Mouse (Mus musculus): ENCODE data around the gene Gpc6. TPM values are rescaled to one million over a fixed set of nuclear protein-coding genes. Genes with fewer than 3 reads are reported as not detected.
"Not testable (repeated sequence)": the region's sequence is repeated elsewhere in the genome, so short reads cannot be mapped to it uniquely, and the experiment has no call there.

Gpc6 gene
- polyA plus RNA-seq, 1 experiment from 2014 or later = 49.0 TPM

- no peak overlapping the region for H3K27ac ChIP-seq
- no peak overlapping the region for H3K4me2 ChIP-seq
- no peaks in the 10 kb centered on the region for H3K27me3 ChIP-seq
- H3K36me3 ChIP-seq = no peaks in the 10 kb centered on the region
- H3K4me1 ChIP-seq (replicated peaks) = no peaks in the 10 kb centered on the region
- H3K4me3 ChIP-seq (replicated peaks) = no peak overlapping the region
- no peaks in the 10 kb centered on the region for H3K9me3 ChIP-seq
- H3K9ac ChIP-seq (replicated peaks) = no peak overlapping the region
- 27% methylated on average over 6 of the region's 6 CpGs for WGBS
- ATAC-seq (ENCODE audit: insufficient number of reproducible peaks, insufficient read depth, low FRiP score, low TSS enrichment, low read depth) = no peak
These were observed 494.6 kb downstream of the Gpc6 start for GRCm38 (mm10) chr14:117419561-117420218.

- H3K4me3 ChIP-seq (replicated peaks) = no peak overlapping the region
- no peak overlapping the region for H3K9ac ChIP-seq (replicated peaks)
- no peaks in the 10 kb centered on the region for H3K9me3 ChIP-seq
- no peaks in the 10 kb centered on the region for H3K27me3 ChIP-seq
- H3K27ac ChIP-seq = no peak overlapping the region
- no peaks in the 10 kb centered on the region for H3K4me1 ChIP-seq (replicated peaks)
- H3K36me3 ChIP-seq = no peaks in the 10 kb centered on the region
- 85% methylated on average over 3 of the region's 3 CpGs for WGBS
- ATAC-seq (ENCODE audit: insufficient number of reproducible peaks, insufficient read depth, low FRiP score, low TSS enrichment, low read depth) = no peak
- no peak overlapping the region for H3K4me2 ChIP-seq
These were observed 496.1 kb downstream of the Gpc6 start for GRCm38 (mm10) chr14:117421170-117421569.

- Histone ChIP-seq H3K4me2 (no peak overlapping the region), H3K36me3 (no peaks in the 10 kb centered on the region), H3K27me3 (no peaks in the 10 kb centered on the region), H3K4me1 (replicated peaks) (no peaks in the 10 kb centered on the region), H3K9me3 (no peaks in the 10 kb centered on the region), H3K4me3 (replicated peaks) (no peak overlapping the region), H3K27ac (no peak overlapping the region), H3K9ac (replicated peaks) (no peak overlapping the region)
- ATAC-seq (ENCODE audit: insufficient number of reproducible peaks, insufficient read depth, low FRiP score, low TSS enrichment, low read depth) = no peak
- WGBS = 32% methylated on average over 7 of the region's 7 CpGs
These were observed 501.0 kb downstream of the Gpc6 start for GRCm38 (mm10) chr14:117426116-117426515.

GRCm38 (mm10) chr14:117427776-117428175, 502.7 kb downstream of the Gpc6 start:
- Histone ChIP-seq H3K4me3 (replicated peaks) (no peak overlapping the region), H3K36me3 (no peaks in the 10 kb centered on the region), H3K4me1 (replicated peaks) (no peaks in the 10 kb centered on the region), H3K27ac (no peak overlapping the region), H3K9me3 (no peaks in the 10 kb centered on the region), H3K27me3 (no peaks in the 10 kb centered on the region), H3K9ac (replicated peaks) (no peak overlapping the region), H3K4me2 (no peak overlapping the region)
- WGBS = 72% methylated on average over 3 of the region's 3 CpGs
- ATAC-seq (ENCODE audit: insufficient number of reproducible peaks, insufficient read depth, low FRiP score, low TSS enrichment, low read depth) = no peak

DNA sequence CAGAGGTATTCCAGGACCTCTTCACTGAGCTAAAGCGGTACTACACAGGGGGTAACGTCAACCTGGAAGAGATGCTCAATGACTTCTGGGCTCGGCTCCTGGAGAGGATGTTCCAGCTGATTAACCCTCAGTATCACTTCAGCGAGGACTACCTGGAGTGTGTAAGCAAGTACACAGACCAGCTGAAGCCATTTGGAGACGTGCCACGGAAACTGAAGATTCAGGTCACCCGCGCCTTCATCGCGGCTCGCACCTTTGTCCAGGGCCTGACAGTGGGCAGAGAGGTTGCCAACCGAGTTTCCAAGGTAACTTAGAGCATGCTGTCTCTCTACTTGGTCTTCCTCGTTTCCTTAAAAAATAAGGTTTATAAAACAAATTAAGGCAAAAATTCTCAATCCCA, 510.6 kb downstream of the Gpc6 start:
- H3K4me2 ChIP-seq = no peak overlapping the region
- H3K9ac ChIP-seq (replicated peaks) = no peak overlapping the region
- H3K36me3 ChIP-seq = no peaks in the 10 kb centered on the region; the same call in 1 of the 2 replicates
- WGBS = 94% methylated on average over 13 of the region's 13 CpGs
- no peak for ATAC-seq (ENCODE audit: insufficient number of reproducible peaks, insufficient read depth, low FRiP score, low TSS enrichment, low read depth)
- H3K4me1 ChIP-seq (replicated peaks) = no peaks in the 10 kb centered on the region
- H3K27me3 ChIP-seq = no peaks in the 10 kb centered on the region
- no peak overlapping the region for H3K27ac ChIP-seq
- H3K9me3 ChIP-seq = no peaks in the 10 kb centered on the region
- no peak overlapping the region for H3K4me3 ChIP-seq (replicated peaks)

- not testable (repeated sequence) for ATAC-seq (ENCODE audit: insufficient number of reproducible peaks, insufficient read depth, low FRiP score, low TSS enrichment, low read depth); H3K9ac ChIP-seq (replicated peaks); H3K4me2 ChIP-seq; H3K9me3 ChIP-seq; H3K4me1 ChIP-seq (replicated peaks); H3K27me3 ChIP-seq; H3K27ac ChIP-seq; H3K36me3 ChIP-seq; H3K4me3 ChIP-seq (replicated peaks)
- WGBS = 91% methylated on average over 2 of the region's 2 CpGs
These were observed 521.6 kb downstream of the Gpc6 start for GRCm38 (mm10) chr14:117446675-117447231.

DNA sequence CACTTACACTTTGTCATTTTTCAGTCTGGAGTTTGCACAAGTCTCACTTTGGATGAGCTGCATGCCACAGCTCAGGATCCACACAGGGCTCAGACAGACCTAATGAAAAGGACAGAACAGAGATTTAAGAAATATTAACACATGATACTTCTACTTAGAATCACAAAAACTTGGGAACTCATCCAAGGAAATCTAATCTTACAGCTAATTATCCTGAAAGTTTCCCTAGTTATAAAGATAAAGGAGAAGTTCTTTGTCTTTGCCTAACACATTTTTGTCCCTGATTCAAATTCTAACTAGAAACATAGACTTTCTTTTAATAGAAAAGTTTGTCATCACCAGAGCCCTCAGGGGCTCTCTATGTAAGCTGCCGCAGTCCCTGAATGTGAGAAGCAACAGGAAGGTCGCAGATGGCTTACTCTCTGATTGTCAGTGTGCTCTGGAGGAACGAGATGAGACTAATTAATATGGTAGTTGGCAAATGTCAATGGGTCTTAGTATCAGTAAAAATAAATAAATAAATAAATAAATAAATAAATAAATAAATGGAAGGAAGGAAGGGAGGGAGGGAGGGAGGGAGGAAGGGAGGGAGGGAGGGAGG, 526.4 kb downstream of the Gpc6 start:
- no peak overlapping the region for H3K4me3 ChIP-seq (replicated peaks)
- no peaks in the 10 kb centered on the region for H3K36me3 ChIP-seq
- H3K27ac ChIP-seq = no peak overlapping the region
- no peaks in the 10 kb centered on the region for H3K27me3 ChIP-seq
- no peaks in the 10 kb centered on the region for H3K9me3 ChIP-seq
- H3K9ac ChIP-seq (replicated peaks) = no peak overlapping the region
- no peak overlapping the region for H3K4me2 ChIP-seq
- ATAC-seq (ENCODE audit: insufficient number of reproducible peaks, insufficient read depth, low FRiP score, low TSS enrichment, low read depth) = no peak
- WGBS = 68% methylated on average over 3 of the region's 3 CpGs
- 0 out of 2 replicates have a peak, but pooled peaks cover 5% of the 10 kb centered on the region for H3K4me1 ChIP-seq (replicated peaks)

DNA sequence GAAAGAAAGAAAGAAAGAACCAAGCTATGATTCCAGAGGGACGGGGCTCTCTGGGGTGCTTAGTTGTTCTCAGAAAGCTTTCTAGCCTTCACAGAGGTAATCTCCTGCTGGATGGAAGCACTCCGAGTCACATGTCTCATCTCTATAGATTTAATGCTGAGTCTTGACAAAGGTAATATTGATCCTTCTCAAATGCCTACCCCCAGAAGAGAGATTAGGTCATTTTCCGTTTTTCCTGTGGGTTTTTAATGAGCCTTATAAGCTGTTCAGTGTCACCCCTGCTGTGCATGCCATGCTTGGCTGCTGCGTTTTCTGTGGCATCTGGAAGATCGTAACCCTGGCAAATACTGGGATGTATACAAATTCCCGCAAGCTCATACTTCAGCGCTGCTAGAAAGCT, 527.0 kb downstream of the Gpc6 start:
- no peaks in the 10 kb centered on the region for H3K36me3 ChIP-seq
- H3K27ac ChIP-seq = no peak overlapping the region
- H3K4me2 ChIP-seq = no peak overlapping the region
- H3K27me3 ChIP-seq = no peaks in the 10 kb centered on the region
- 0 out of 2 replicates have a peak, but pooled peaks cover 5% of the 10 kb centered on the region for H3K4me1 ChIP-seq (replicated peaks)
- no peak for ATAC-seq (ENCODE audit: insufficient number of reproducible peaks, insufficient read depth, low FRiP score, low TSS enrichment, low read depth)
- no peak overlapping the region for H3K9ac ChIP-seq (replicated peaks)
- no peaks in the 10 kb centered on the region for H3K9me3 ChIP-seq
- H3K4me3 ChIP-seq (replicated peaks) = no peak overlapping the region
- WGBS = 53% methylated on average over 7 of the region's 7 CpGs

- no peaks in the 10 kb centered on the region for H3K9me3 ChIP-seq
- H3K27me3 ChIP-seq = no peaks in the 10 kb centered on the region
- H3K4me2 ChIP-seq = no peak overlapping the region
- H3K27ac ChIP-seq = no peak overlapping the region
- H3K36me3 ChIP-seq = no peaks in the 10 kb centered on the region
- ATAC-seq (ENCODE audit: insufficient number of reproducible peaks, insufficient read depth, low FRiP score, low TSS enrichment, low read depth) = no peak
- WGBS = 73% methylated on average over 2 of the region's 2 CpGs
- H3K4me3 ChIP-seq (replicated peaks) = no peak overlapping the region
- no peaks in the 10 kb centered on the region for H3K4me1 ChIP-seq (replicated peaks)
- no peak overlapping the region for H3K9ac ChIP-seq (replicated peaks)
These were observed 548.3 kb downstream of the Gpc6 start for GRCm38 (mm10) chr14:117473378-117473777.

GRCm38 (mm10) chr14:117478879-117479278, 553.8 kb downstream of the Gpc6 start:
- Histone ChIP-seq H3K4me3 (replicated peaks) (no peak overlapping the region), H3K4me1 (replicated peaks) (no peaks in the 10 kb centered on the region), H3K4me2 (no peak overlapping the region), H3K9ac (replicated peaks) (no peak overlapping the region), H3K9me3 (no peaks in the 10 kb centered on the region), H3K27ac (no peak overlapping the region), H3K27me3 (no peaks in the 10 kb centered on the region), H3K36me3 (no peaks in the 10 kb centered on the region)
- 74% methylated on average over 3 of the region's 3 CpGs for WGBS
- no peak for ATAC-seq (ENCODE audit: insufficient number of reproducible peaks, insufficient read depth, low FRiP score, low TSS enrichment, low read depth)

GRCm38 (mm10) chr14:117487161-117487754, 562.1 kb downstream of the Gpc6 start:
- H3K4me2 ChIP-seq = no peak overlapping the region
- no peak for ATAC-seq (ENCODE audit: insufficient number of reproducible peaks, insufficient read depth, low FRiP score, low TSS enrichment, low read depth)
- WGBS = 76% methylated on average over 4 of the region's 4 CpGs
- no peaks in the 10 kb centered on the region for H3K27me3 ChIP-seq
- no peak overlapping the region for H3K27ac ChIP-seq
- H3K9me3 ChIP-seq = no peaks in the 10 kb centered on the region
- H3K4me1 ChIP-seq (replicated peaks) = no peaks in the 10 kb centered on the region
- no peak overlapping the region for H3K4me3 ChIP-seq (replicated peaks)
- H3K36me3 ChIP-seq = no peaks in the 10 kb centered on the region
- H3K9ac ChIP-seq (replicated peaks) = no peak overlapping the region

All from limb, embryonic 12.5 days (tissue).